Mouse (Mus musculus) cerebellum, adult 2 months (tissue): ENCODE data around the gene Hoxc10.

Experiments used
- CTCF ChIP-seq: fragments of 200-500 bp; IDR thresholded peaks from 2 replicates; pipeline ENCODE4 v1.5.1; 2011; ENCODE audit warnings: low read depth, mild to moderate bottlenecking, control low read depth, low read length, moderate library complexity, borderline replicate concordance; ENCODE audit not compliant: insufficient read depth
- POLR2A ChIP-seq: fragments of 200-500 bp; IDR thresholded peaks from 2 replicates; pipeline ENCODE4 v1.6.1; 2011; ENCODE audit warnings: low read length, control low read depth, borderline replicate concordance; ENCODE audit not compliant: insufficient read depth

- no peak for TF ChIP-seq POLR2A
- TF ChIP-seq CTCF = no peak
Observed at GRCm38 (mm10) chr15:102955833-102956640, 10.6 kb upstream of the Hoxc10 start.
